In the genomic region with DNA sequence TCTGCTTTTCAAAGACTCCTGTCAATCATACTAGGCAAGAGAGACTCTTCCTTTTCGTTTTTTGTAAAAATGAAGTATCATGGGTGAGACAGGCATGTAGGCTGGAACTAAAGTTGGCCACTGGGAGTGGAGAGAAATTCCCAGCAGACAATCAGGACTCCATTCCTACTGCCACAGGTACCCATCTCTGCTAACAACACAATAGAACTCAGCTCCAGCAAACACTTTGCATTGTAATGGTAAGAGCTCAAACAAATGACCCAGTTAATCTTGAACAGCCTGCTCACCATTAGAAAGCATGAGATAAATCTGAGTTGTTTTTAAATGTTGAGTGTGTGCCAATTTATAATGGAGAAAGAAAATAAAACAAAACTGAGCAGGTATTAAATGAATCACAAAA, we compare ENCODE assay signal across 19 mouse cellular contexts.
"Had no signal": no experiment of that assay in that cellular context is flagged by ENCODE, and none has a peak within 500 bp of the region (broad histone marks: within the 10 kb centered on the region; RNA-seq: fewer than 3 reads in every experiment).

No protein-coding gene starts in this region.

- DNase-seq: liver, embryonic 13.5 days; liver, postnatal 0 days; lung, adult 2 months; lung, postnatal 14 days; lung, postnatal 36 days; right cerebral cortex, postnatal 14 days; right cerebral cortex, postnatal 4 days; spleen, adult 18-20 months; thymus, adult 2 months; thymus, postnatal 25 days; thymus, postnatal 4 days had no signal

- H3K9ac ChIP-seq: liver, embryonic 13.5 days; liver, embryonic 15.5 days; liver, postnatal 0 days; lung, embryonic 15.5 days; neural tube, embryonic 12.5 days; stomach, embryonic 15.5 days had no signal

- H3K4me2 ChIP-seq: liver, embryonic 13.5 days; liver, embryonic 15.5 days; lung, embryonic 15.5 days; neural tube, embryonic 12.5 days; stomach, embryonic 15.5 days had no signal

- H3K36me3 ChIP-seq: liver, embryonic 13.5 days; liver, embryonic 15.5 days; lung, embryonic 15.5 days; neural tube, embryonic 12.5 days; stomach, embryonic 15.5 days had no signal

- H3K27ac ChIP-seq: liver, embryonic 13.5 days; liver, embryonic 15.5 days; lung, embryonic 15.5 days; macrophage; neural tube, embryonic 12.5 days; stomach, embryonic 15.5 days; stomach, postnatal 0 days had no signal

- H3K4me3 ChIP-seq: liver, embryonic 13.5 days; liver, embryonic 15.5 days; lung, embryonic 15.5 days; megakaryocyte, embryonic 14.5 days; neural tube, embryonic 12.5 days; stomach, embryonic 15.5 days had no signal

- H3K27me3 ChIP-seq: liver, embryonic 13.5 days; liver, embryonic 15.5 days; lung, embryonic 15.5 days; megakaryocyte, embryonic 14.5 days; neural tube, embryonic 12.5 days; stomach, embryonic 15.5 days had no signal

- H3K9me3 ChIP-seq: liver, embryonic 13.5 days; liver, embryonic 15.5 days; lung, embryonic 15.5 days; megakaryocyte, embryonic 14.5 days; neural tube, embryonic 12.5 days; stomach, embryonic 15.5 days had no signal

- ATAC-seq: liver, postnatal 0 days; lung, postnatal 0 days had no signal

- H3K4me1 ChIP-seq: liver, embryonic 13.5 days; liver, embryonic 15.5 days; lung, embryonic 15.5 days; megakaryocyte, embryonic 14.5 days; neural tube, embryonic 12.5 days; stomach, embryonic 15.5 days had no signal
